Mouse (Mus musculus) mouse embryonic stem cell (cell line): Measurements from ENCODE around the gene Mllt3.

ENCODE experiments used
- in situ Hi-C, 2 experiments: fragments of 300-500 bp; cut with MboI; formaldehyde crosslinking; loops; 1 replicate in 1 of 2; 3 replicates in 1 of 2; pipeline ENCODE4 v1.14.3; 2019 to 2020; ENCODE audit warnings: low sequenced_read_pairs in 2 of 2, low pct_unique_long_range_greater_than_20kb in 1 of 2, mixed read lengths in 1 of 2; ENCODE audit not compliant: unreplicated experiment in 1 of 2

Gene Mllt3

GRCm38 (mm10) chr4:87774515-87774914, 258.6 kb downstream of the Mllt3 start:
- in situ Hi-C loops = no loop called here

GRCm38 (mm10) chr4:87767711-87768561, 265.2 kb downstream of the Mllt3 start:
- in situ Hi-C loops = no loop called here

DNA sequence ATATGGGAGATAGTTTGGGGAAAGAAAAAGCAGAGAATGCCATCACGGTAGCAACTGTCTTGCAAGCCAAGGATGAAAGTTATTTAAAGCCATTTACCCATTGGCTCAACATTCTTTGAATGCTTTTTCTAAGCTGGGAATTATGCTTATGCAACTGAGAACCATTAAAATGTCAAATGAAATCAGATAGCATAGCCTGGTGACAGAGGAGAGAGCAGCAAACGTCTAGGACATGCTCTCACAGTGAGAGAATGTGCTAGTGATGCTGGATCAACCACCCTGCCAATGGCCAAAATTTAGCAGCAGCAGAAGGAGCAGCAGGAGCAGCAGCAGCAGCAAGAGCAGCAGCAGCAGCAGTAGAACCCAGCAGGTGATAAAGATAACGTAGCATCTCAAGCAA, 267.4 kb downstream of the Mllt3 start:
- in situ Hi-C loops = no loop called here

- in situ Hi-C loops = no loop called here
Measured at GRCm38 (mm10) chr4:87761075-87761474, 272.1 kb downstream of the Mllt3 start.

GRCm38 (mm10) chr4:87760297-87760696, 272.9 kb downstream of the Mllt3 start:
- in situ Hi-C loops = no loop called here

- in situ Hi-C loops = no loop called here
Measured at GRCm38 (mm10) chr4:87759625-87760024, 273.5 kb downstream of the Mllt3 start.

GRCm38 (mm10) chr4:87759110-87759509, 274.1 kb downstream of the Mllt3 start:
- in situ Hi-C loops = no loop called here

- in situ Hi-C loops = no loop called here
Measured at GRCm38 (mm10) chr4:87751515-87751864, 281.7 kb downstream of the Mllt3 start.

- in situ Hi-C loops = no loop called here
Measured at GRCm38 (mm10) chr4:87750856-87751514, 282.2 kb downstream of the Mllt3 start.

DNA sequence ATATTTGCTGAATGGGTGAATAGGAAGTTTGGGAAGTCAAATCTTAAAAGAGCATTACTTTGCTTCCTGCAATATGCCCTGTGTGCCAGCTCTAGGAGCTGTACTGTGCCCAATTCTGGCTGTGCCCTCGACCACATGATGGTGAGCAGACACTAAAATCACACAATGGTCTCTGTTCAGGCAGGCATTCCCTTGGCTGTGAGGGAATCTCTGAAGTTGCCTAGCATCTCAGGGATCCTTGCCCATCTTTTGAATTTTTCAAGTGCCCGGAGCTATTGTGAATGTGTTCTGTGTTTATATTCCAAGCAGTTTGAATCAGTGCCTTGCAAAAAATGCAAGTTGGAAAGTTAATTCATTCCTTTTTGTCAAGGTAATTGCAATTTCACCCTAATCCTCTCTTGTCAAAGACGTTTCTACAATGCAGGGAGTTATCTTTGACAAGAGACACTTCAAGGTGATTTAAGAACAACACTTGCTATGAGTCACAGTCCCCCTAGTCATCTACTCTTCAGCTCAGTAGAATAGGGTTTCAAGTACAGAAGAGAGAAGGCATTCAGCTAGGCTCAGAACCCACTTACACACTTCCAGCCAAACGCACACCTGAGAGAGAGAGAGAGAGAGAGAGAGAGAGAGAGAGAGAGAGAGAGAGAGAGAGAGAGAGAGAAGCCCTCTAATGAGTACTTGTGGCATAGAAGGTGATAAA, 283.5 kb downstream of the Mllt3 start:
- in situ Hi-C loops = no loop called here

GRCm38 (mm10) chr4:87745016-87745645, 288.0 kb downstream of the Mllt3 start:
- in situ Hi-C loops = no loop called here

- in situ Hi-C loops = no loop called here
Measured at GRCm38 (mm10) chr4:87739524-87740128, 293.5 kb downstream of the Mllt3 start.

DNA sequence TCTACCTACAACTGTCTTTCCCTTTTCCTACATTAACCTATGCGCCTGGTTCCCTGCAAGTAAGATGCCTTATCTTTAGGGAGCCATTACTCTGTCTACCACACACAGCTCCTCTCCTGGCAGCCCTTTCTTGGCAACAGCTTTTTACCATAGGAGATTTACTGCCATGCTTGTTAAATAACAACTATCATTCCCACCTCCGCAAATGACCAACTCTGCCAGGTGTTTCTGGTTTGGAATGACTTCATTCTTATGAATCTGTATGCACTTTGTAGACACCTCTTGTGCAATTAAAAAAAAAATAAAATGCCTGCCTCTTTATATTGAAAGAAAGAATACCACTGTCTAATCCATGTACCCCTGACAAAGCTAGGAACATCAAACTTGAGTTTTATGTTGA, 294.1 kb downstream of the Mllt3 start:
- in situ Hi-C loops = no loop called here

- in situ Hi-C loops = no loop called here
Measured at GRCm38 (mm10) chr4:87737201-87737806, 295.9 kb downstream of the Mllt3 start.

DNA sequence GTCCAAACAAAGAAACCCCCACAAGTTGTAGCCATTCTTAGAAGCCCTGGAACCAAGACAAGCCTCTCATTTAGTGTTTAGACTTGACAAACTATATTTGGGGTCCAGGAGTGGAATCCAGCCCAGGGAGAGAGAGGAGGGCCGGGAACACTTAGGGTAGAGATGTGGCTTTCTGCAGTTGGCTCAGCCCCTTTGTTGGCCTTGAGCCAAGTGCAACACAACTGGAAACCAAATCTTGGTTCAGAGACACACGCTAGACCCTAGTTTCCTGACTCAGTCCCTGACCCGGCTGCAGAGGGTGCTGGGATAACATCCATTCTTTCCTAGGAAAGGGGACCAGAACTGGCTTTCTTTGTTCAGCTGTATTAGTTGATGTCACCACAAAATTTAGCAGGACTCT, 296.4 kb downstream of the Mllt3 start:
- in situ Hi-C loops = no loop called here

GRCm38 (mm10) chr4:87731118-87731672, 302.0 kb downstream of the Mllt3 start:
- in situ Hi-C loops = no loop called here

- in situ Hi-C loops = no loop called here
Measured at GRCm38 (mm10) chr4:87728581-87728980, 304.6 kb downstream of the Mllt3 start.

GRCm38 (mm10) chr4:87723448-87723847, 309.7 kb downstream of the Mllt3 start:
- in situ Hi-C loops = no loop called here
